Mouse (Mus musculus): ENCODE measurements around the gene Aldh3b1. TPM values are rescaled to one million over a fixed set of nuclear protein-coding genes. Genes with fewer than 3 reads are reported as not detected.
A peak's percentile ranks its signal among the peaks of the same experiment; 100 is the strongest.

The Aldh3b1 gene
- polyA plus RNA-seq, 1 experiment from 2014 or later, result 2.9 TPM

- Histone ChIP-seq H3K27ac (replicated peaks in 1 of 2; ENCODE audit: control insufficient read depth in 1 of 2, insufficient read depth in 1 of 2, low read depth in 2 of 2, low read length in 2 of 2) (peak overlapping the region in 1 of 2 experiments; percentile 82; a peak in 1 of 4 replicates), H3K9me3 (ENCODE audit: control insufficient read depth, low read length) (no peaks in the 10 kb centered on the region), H3K4me2 (ENCODE audit: low read length) (peak overlapping the region; percentile 69), H3K4me3 (ENCODE audit: control insufficient read depth in 1 of 2, insufficient read depth in 1 of 2, low read depth in 1 of 2, low read length in 2 of 2) (no peak overlapping the region), H3K4me1 (ENCODE audit: control insufficient read depth in 2 of 2, insufficient read depth in 2 of 2, low read length in 2 of 2) (peaks cover 15 to 18% of the 10 kb centered on the region in 2 experiments; a peak in 3 of 4 replicates), H3K9ac (ENCODE audit: low read length) (no peak overlapping the region), H3K27me3 (ENCODE audit: control insufficient read depth, insufficient read depth, low read length) (no peaks in the 10 kb centered on the region), H3K36me3 (ENCODE audit: control insufficient read depth, insufficient read depth, low read length) (peaks cover 51% of the 10 kb centered on the region)
- ATAC-seq (ENCODE audit: insufficient number of reproducible peaks, insufficient read depth, low FRiP score, low read depth), result no peak
- WGBS, result 69% methylated on average over 10 of the region's 10 CpGs
These were observed 25.3 kb downstream of the Aldh3b1 start for GRCm38 (mm10) chr19:3904363-3904675.

- Histone ChIP-seq H3K9ac (ENCODE audit: low read length) (no peak overlapping the region), H3K4me2 (ENCODE audit: low read length) (no peak overlapping the region), H3K27ac (replicated peaks in 1 of 2; ENCODE audit: control insufficient read depth in 1 of 2, insufficient read depth in 1 of 2, low read depth in 2 of 2, low read length in 2 of 2) (no peak overlapping the region), H3K9me3 (ENCODE audit: control insufficient read depth, low read length) (no peaks in the 10 kb centered on the region), H3K4me1 (ENCODE audit: control insufficient read depth in 2 of 2, insufficient read depth in 2 of 2, low read length in 2 of 2) (peaks cover 15 to 18% of the 10 kb centered on the region in 2 experiments; a peak in 3 of 4 replicates), H3K27me3 (ENCODE audit: control insufficient read depth, insufficient read depth, low read length) (no peaks in the 10 kb centered on the region), H3K4me3 (ENCODE audit: control insufficient read depth in 1 of 2, insufficient read depth in 1 of 2, low read depth in 1 of 2, low read length in 2 of 2) (no peak overlapping the region), H3K36me3 (ENCODE audit: control insufficient read depth, insufficient read depth, low read length) (peaks cover 50% of the 10 kb centered on the region)
- no peak for ATAC-seq (ENCODE audit: insufficient number of reproducible peaks, insufficient read depth, low FRiP score, low read depth)
- 76% methylated on average over 25 of the region's 25 CpGs for WGBS
These were observed 25.8 kb downstream of the Aldh3b1 start for GRCm38 (mm10) chr19:3903648-3904362.

DNA sequence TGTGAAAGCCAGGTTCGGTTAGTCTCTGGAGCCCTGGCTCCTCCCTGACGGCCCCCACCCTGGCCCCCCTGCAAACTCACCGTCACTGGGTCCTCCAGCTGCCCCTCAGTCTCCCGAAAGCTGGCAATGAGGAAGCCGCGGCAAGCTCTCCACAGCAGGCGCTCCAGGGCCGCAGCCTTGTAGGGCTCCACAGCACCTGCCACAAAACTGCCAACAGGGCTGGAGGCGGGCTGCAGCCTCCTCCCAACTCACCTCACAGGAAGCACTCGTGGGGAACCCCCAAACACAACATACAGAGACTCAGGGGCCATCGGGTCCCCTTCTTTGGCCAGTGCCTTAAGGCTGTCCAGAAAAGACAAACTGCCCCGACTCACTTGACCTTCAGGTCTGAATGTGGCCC lies 26.6 kb downstream of the Aldh3b1 start:
- no peak for ATAC-seq (ENCODE audit: insufficient number of reproducible peaks, insufficient read depth, low FRiP score, low read depth)
- H3K4me3 ChIP-seq (ENCODE audit: control insufficient read depth in 1 of 2, insufficient read depth in 1 of 2, low read depth in 1 of 2, low read length in 2 of 2), result no peak overlapping the region
- 85% methylated on average over 12 of the region's 12 CpGs for WGBS

DNA sequence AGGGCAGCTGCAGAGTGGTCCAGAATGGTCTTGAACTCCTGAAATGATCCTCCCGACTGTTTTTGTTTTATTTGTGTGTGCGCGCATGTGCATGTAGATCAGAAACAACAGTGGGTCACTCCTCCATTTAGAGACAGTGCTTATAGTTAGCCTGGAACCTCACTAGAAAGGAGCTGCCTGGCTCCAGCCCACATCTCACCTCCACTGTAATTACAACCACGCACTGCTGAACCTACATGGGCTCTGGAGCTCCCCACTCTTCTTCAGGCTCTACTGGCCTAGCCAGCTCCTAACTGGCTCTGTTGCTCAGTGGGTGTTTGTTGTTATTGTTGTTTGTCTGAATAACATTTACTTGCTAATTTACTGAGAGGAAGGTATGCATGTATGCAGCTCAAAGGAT lies 30.0 kb downstream of the Aldh3b1 start:
- Histone ChIP-seq H3K9me3 (ENCODE audit: control insufficient read depth, low read length) (no peaks in the 10 kb centered on the region), H3K4me3 (ENCODE audit: control insufficient read depth in 1 of 2, insufficient read depth in 1 of 2, low read depth in 1 of 2, low read length in 2 of 2) (no peak overlapping the region), H3K4me2 (ENCODE audit: low read length) (no peak overlapping the region), H3K4me1 (ENCODE audit: control insufficient read depth in 2 of 2, insufficient read depth in 2 of 2, low read length in 2 of 2) (peaks cover 6 to 10% of the 10 kb centered on the region in 2 experiments; a peak in 2 of 4 replicates), H3K27me3 (ENCODE audit: control insufficient read depth, insufficient read depth, low read length) (no peaks in the 10 kb centered on the region), H3K36me3 (ENCODE audit: control insufficient read depth, insufficient read depth, low read length) (peaks cover 80% of the 10 kb centered on the region), H3K9ac (ENCODE audit: low read length) (no peak overlapping the region), H3K27ac (replicated peaks in 1 of 2; ENCODE audit: control insufficient read depth in 1 of 2, insufficient read depth in 1 of 2, low read depth in 2 of 2, low read length in 2 of 2) (no peak overlapping the region)
- ATAC-seq (ENCODE audit: insufficient number of reproducible peaks, insufficient read depth, low FRiP score, low read depth), result no peak
- WGBS, result 94% methylated on average over 4 of the region's 4 CpGs

More for the DNA sequence above, 26.6 kb downstream of the Aldh3b1 start:
- Histone ChIP-seq H3K9me3 (ENCODE audit: control insufficient read depth, low read length) (no peaks in the 10 kb centered on the region), H3K27ac (replicated peaks in 1 of 2; ENCODE audit: control insufficient read depth in 1 of 2, insufficient read depth in 1 of 2, low read depth in 2 of 2, low read length in 2 of 2) (no peak overlapping the region), H3K36me3 (ENCODE audit: control insufficient read depth, insufficient read depth, low read length) (peaks cover 47% of the 10 kb centered on the region), H3K4me1 (ENCODE audit: control insufficient read depth in 2 of 2, insufficient read depth in 2 of 2, low read length in 2 of 2) (peaks cover 15 to 17% of the 10 kb centered on the region in 2 experiments; a peak in 3 of 4 replicates), H3K9ac (ENCODE audit: low read length) (no peak overlapping the region), H3K4me2 (ENCODE audit: low read length) (no peak overlapping the region), H3K27me3 (ENCODE audit: control insufficient read depth, insufficient read depth, low read length) (no peaks in the 10 kb centered on the region)

GRCm38 (mm10) chr19:3898952-3899351 lies 30.7 kb downstream of the Aldh3b1 start:
- Histone ChIP-seq H3K9me3 (ENCODE audit: control insufficient read depth, low read length) (no peaks in the 10 kb centered on the region), H3K27me3 (ENCODE audit: control insufficient read depth, insufficient read depth, low read length) (no peaks in the 10 kb centered on the region), H3K4me1 (ENCODE audit: control insufficient read depth in 2 of 2, insufficient read depth in 2 of 2, low read length in 2 of 2) (peaks cover 6 to 15% of the 10 kb centered on the region in 2 experiments; a peak in 3 of 4 replicates), H3K27ac (replicated peaks in 1 of 2; ENCODE audit: control insufficient read depth in 1 of 2, insufficient read depth in 1 of 2, low read depth in 2 of 2, low read length in 2 of 2) (no peak overlapping the region), H3K9ac (ENCODE audit: low read length) (no peak overlapping the region), H3K36me3 (ENCODE audit: control insufficient read depth, insufficient read depth, low read length) (peaks cover 84% of the 10 kb centered on the region), H3K4me2 (ENCODE audit: low read length) (no peak overlapping the region), H3K4me3 (ENCODE audit: control insufficient read depth in 1 of 2, insufficient read depth in 1 of 2, low read depth in 1 of 2, low read length in 2 of 2) (no peak overlapping the region)
- 84% methylated on average over 7 of the region's 7 CpGs for WGBS
- no peak for ATAC-seq (ENCODE audit: insufficient number of reproducible peaks, insufficient read depth, low FRiP score, low read depth)

- no peaks in the 10 kb centered on the region for H3K9me3 ChIP-seq (ENCODE audit: control insufficient read depth, low read length)
- no peak overlapping the region for H3K9ac ChIP-seq (ENCODE audit: low read length)
- no peak for ATAC-seq (ENCODE audit: insufficient number of reproducible peaks, insufficient read depth, low FRiP score, low read depth)
- H3K4me2 ChIP-seq (ENCODE audit: low read length), result no peak overlapping the region
- H3K27me3 ChIP-seq (ENCODE audit: control insufficient read depth, insufficient read depth, low read length), result no peaks in the 10 kb centered on the region
- no peak overlapping the region for H3K4me3 ChIP-seq (ENCODE audit: control insufficient read depth in 1 of 2, insufficient read depth in 1 of 2, low read depth in 1 of 2, low read length in 2 of 2)
- 91% methylated on average over 5 of the region's 5 CpGs for WGBS
- no peak overlapping the region for H3K27ac ChIP-seq (replicated peaks in 1 of 2; ENCODE audit: control insufficient read depth in 1 of 2, insufficient read depth in 1 of 2, low read depth in 2 of 2, low read length in 2 of 2)
- peaks cover 14 to 24% of the 10 kb centered on the region in 2 experiments for H3K4me1 ChIP-seq (ENCODE audit: control insufficient read depth in 2 of 2, insufficient read depth in 2 of 2, low read length in 2 of 2)
- peaks cover 84% of the 10 kb centered on the region for H3K36me3 ChIP-seq (ENCODE audit: control insufficient read depth, insufficient read depth, low read length)
These were observed 32.1 kb downstream of the Aldh3b1 start for GRCm38 (mm10) chr19:3897557-3897956.

GRCm38 (mm10) chr19:3896208-3896607 lies 33.4 kb downstream of the Aldh3b1 start:
- WGBS, result 93% methylated on average over 10 of the region's 10 CpGs
- Histone ChIP-seq H3K27me3 (ENCODE audit: control insufficient read depth, insufficient read depth, low read length) (no peaks in the 10 kb centered on the region), H3K4me1 (ENCODE audit: control insufficient read depth in 2 of 2, insufficient read depth in 2 of 2, low read length in 2 of 2) (peaks cover 14 to 24% of the 10 kb centered on the region in 2 experiments), H3K4me2 (ENCODE audit: low read length) (no peak overlapping the region), H3K27ac (replicated peaks in 1 of 2; ENCODE audit: control insufficient read depth in 1 of 2, insufficient read depth in 1 of 2, low read depth in 2 of 2, low read length in 2 of 2) (no peak overlapping the region), H3K36me3 (ENCODE audit: control insufficient read depth, insufficient read depth, low read length) (peaks cover 84% of the 10 kb centered on the region), H3K9ac (ENCODE audit: low read length) (no peak overlapping the region), H3K9me3 (ENCODE audit: control insufficient read depth, low read length) (no peaks in the 10 kb centered on the region), H3K4me3 (ENCODE audit: control insufficient read depth in 1 of 2, insufficient read depth in 1 of 2, low read depth in 1 of 2, low read length in 2 of 2) (no peak overlapping the region)
- no peak for ATAC-seq (ENCODE audit: insufficient number of reproducible peaks, insufficient read depth, low FRiP score, low read depth)

Data from heart, embryonic 14.5 days (tissue).